Mouse (Mus musculus): ENCODE measurements at regions not wholly inside any gene's neighbourhood (a gene's known extent, or its start where the extent isn't known, plus 50 kb on each side); places are given as distances from the start of the nearest gene placed in this dataset.

DNA sequence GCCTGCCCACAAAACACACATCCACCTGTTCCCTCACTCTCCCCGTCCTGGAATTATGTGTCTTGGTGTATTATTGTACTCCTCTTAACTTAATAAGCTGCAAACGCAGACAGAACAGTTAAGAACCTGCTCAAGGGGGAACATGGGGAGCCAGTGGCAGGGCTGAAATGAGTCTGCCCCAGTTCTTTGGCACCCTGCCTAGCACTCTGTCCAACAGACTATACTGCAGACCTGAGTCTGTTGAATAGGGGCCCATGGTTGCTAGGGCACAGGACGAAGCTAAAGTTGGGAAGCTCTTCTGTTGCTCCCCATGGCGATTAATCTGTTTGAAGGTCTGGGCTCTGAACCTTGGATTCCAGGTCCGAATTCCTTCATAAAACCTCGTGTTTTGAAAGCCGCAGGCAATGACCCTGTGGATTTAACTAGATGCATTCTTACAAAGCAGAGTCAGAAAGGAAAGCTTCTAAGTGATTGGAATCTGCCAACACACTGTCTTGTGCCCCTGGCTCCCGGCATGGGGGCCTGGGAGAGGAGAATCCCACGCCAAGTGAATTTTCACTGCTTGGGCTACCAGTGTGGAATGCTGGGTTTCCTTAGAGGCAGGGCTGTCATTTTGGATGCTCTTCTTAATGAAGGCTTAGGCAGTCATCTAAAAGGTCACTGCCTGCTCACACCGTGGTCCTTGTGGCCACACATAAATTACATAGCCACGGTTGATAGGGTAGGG, 479.3 kb downstream of the Nedd1 start:
- DNase-seq (ENCODE audit: low spot score in 2 of 2), result no peak

DNA sequence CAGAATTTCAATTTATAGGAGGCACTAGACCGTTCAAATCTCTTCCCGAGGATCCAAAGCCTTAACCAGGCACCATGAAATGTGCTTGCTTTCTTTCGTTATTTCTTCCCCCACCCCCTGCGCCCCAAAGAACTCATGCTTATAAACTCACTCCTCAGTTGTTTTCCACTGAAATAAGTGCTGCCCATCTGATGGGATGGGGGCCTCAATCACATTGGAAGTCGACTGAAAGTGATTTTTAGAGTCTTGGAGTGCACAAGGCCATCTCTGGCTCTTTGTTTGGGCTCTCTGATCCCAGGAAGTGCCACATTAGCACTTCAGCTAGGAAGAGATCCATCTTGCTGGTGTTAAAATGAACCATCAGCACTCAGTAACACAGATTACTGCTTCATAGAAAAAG, 484.3 kb downstream of the Nedd1 start:
- no peak for DNase-seq (ENCODE audit: low spot score in 2 of 2)

DNA sequence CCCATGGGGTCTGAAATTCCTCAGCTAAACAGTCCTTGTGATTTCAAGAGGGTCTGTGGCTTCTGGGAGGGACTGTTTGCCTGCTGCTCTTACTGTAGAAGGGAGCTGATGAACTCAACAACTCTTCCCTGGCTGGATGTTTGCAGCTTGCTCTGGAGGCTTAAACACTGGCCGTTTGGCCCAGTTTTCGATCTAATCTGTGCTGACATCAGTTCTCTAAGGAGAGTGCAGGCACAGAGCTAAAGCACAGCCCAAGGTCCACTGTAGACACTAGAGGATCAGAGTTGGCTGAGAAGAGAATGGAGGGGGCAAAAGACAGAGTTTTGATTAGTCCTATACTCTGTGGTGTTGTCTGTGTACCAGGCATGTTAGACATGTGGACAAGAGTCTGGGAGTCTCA, 490.1 kb downstream of the Nedd1 start:
- no peak for DNase-seq (ENCODE audit: low spot score in 2 of 2)

DNA sequence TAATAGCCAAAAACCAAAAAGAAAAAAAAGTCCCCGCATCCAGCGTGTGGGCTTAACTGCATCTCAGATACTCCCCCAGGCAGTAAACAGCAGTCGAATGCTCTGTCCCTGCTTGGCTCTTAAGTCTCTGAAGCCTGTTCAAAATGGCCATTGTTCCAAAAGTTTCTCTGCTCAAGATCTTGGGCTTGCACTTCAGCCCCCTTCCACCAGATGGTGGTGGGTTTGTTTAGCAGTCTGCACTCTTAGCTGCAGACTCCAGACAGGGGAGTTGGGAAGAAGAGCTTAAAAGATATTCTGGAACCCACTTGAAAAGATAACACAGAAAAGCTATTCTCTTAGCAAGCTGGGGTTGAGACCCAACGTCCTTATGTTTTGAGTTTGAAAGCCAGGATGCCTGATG, 496.4 kb downstream of the Nedd1 start:
- no peak for DNase-seq (ENCODE audit: low spot score in 2 of 2)

DNA sequence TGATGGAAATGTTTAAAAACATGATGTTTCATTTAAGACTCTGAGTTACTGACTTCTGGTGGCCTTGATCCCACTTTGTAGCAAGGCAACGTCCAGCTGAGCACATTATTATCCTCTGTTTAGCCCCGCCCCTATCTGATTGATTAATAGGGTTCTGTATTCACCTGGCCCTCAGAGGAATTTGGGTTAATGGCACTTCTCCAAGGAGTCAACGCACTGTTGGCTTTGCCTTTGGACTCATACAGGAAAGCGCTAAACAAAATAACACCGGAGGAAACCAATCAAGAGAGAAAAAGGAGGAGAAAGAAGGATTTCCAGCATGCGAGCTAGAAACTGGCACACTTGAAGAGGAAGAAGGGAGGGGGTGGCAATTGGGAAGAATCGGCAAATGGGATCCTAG, 497.1 kb downstream of the Nedd1 start:
- no peak for DNase-seq (ENCODE audit: low spot score in 2 of 2)

DNA sequence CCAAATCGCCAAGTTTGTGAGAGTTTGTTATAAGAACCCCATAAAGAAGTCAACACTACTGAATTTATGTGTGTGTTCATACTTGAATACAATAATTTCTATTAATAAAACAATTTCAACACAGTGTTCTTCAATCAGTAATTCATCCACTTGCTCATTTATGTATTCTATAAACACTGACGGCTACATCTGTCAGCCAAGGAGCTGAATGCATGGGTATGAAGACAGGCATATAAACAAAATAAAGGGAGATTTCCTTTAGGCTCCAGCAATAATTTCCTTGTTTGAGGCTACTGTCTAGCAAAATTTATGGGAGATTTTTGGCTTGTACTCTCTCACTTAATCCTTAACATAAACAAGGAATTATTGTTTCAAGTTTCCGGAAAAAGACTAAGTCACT, 502.9 kb downstream of the Nedd1 start:
- no peak for DNase-seq (ENCODE audit: low spot score in 2 of 2)

DNA sequence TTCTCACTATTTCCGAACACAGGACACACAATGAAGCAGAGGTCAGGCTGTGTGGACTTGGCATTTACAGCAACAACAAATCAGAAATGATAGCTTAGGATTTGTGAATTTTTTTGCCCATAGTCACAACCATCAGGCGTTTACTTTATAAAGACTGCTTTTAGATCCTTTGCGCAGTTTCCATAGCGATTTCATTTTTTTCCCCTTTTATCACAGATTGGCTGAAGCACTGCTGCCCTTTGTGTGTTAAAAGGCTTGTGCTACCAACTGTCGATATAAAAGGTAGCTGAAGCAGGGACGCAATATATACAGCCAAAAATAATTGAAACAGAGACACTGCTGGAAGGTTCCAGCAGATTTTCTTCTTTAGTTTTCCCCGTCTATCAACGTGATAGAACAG, 551.4 kb downstream of the Nedd1 start:
- DNase-seq (ENCODE audit: low spot score in 2 of 2), result no peak

DNA sequence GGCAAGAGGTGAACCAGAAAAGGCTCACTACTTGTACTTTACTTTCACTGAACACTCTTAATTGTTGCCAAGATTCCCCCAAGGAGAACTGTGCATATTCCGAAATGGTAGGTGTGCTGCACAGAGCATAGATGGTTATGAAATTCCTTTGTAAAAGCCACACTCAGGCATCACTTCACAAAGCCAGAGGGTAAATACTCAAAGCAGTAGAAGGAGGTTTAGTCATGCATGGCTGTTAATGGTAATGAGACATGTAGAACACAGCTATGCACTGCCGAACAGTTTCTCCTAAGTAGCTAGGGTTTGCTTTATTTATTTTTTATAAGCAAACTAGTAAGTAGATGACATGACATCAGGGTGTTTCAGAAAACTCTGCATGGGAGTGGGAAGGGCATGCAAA, 556.2 kb downstream of the Nedd1 start:
- DNase-seq (ENCODE audit: low spot score in 2 of 2), result no peak

DNA sequence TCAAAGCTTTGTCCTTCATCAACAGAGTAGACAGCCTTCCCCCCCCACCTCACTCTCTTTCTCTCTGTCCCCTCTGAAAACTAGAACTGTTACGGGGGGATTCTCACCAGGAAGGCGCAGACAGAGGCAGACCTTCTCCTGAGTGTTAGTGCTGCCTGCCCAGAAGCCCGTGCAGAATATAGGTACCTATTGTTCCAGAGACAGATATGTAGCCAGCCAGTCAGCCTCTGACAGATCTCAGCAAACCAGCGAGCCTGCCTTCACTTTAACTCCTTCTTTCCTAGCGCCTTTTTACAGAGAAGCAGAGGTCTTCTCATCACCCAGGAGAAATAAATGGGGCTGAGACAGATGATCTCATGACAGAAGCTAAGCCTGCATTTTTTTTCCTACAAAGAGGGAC, 557.2 kb downstream of the Nedd1 start:
- no peak for DNase-seq (ENCODE audit: low spot score in 2 of 2)

DNA sequence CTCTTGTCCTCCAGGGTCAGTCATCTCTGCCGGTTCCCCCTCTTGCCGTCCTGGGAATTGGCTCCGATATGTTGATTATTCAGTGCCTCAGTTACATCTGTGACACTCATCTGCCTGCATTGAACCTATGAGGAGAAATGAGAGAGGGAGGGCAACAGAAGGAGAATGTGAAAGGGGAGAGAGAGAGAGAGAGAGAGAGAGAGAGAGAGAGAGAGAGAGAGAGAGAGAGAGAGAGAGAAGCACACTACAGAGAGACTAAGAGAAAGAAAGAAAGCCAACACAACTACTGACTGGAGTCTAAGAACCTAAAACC, 557.6 kb downstream of the Nedd1 start:
- no peak for DNase-seq (ENCODE audit: low spot score in 2 of 2)

DNA sequence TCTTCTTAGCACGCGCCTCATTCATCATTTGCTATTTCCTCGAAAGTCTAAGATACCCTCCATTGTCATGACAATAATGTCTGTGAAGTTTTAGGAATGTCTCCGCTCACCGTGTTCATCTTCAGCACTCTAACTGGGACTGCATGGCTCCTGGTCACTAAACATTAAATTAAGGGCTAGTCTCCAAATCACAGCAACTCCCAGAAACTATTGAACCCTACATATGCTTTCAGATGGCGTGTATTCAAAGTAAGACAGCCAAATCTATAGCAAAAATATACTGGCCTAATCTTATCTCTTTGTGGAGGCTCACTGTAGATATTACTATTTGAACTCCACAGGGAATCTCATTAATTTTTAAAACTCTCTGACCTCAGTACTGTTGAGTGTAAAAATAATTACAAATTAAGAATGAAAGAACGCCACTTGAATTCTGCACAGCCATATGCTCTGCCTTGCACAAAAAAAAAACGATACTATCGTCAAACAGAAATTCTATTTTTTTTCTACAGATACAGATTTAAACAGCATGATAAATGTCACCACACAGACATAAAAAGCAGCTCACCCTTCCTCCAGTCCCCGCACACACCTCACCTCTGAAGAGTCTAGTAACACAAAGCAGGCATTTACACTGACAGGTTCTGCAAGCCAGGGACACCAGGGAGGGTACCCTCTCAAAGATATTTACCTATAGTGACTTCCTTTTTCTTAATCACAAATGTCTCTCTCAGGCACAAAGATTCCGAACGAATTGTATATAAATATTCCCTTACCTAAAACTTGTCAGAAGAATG, 558.2 kb downstream of the Nedd1 start:
- no peak for DNase-seq (ENCODE audit: low spot score in 2 of 2)

DNA sequence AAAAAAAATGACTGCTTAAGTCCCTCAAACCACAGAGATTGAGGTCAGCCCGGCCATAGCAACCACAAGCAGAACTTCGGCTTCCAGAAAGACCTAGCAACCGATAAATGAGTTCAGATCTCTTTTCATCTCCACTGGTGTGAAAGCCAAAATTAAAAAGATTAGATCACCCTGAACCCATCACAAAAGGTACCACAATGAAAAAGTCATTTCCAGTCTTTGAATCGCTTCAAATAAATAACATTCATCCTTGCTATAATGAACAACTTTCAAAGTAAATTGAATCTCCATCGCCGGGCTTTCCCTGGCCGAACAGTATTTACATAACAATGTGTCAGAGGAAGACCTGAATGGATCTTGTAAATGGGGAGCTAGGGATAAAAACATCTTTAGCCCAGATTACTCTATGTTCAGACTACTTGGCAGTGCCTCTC, 559.1 kb downstream of the Nedd1 start:
- peak in 1 of 2 experiments; percentile 9 for DNase-seq (ENCODE audit: low spot score in 2 of 2)

DNA sequence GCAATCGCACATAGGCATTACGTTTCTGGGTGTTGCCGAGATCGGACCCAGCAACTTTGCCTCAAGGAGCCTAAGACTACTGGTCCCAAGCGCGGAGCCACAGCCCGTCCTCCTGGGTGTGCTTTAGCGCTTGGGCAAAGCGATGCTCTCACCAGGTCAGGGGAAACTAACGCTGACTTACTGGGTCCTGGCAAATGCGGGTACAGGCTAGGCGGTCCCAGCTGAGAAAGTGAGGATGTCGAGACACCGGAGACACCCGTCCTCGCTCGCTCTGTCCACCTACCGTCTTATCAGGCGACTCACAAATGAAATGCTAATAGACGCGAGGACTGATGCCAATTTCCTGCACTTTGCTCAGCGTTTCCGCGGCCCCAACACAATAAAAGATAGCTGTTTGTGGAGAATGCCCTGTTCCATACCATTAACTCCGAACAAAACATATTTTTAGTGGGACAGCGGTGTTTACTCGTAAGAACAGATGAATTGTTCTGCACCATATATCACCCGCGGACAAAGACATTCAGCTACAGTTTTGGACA, 559.7 kb downstream of the Nedd1 start:
- peak in 1 of 2 experiments; percentile 16 for DNase-seq (ENCODE audit: low spot score in 2 of 2)

DNA sequence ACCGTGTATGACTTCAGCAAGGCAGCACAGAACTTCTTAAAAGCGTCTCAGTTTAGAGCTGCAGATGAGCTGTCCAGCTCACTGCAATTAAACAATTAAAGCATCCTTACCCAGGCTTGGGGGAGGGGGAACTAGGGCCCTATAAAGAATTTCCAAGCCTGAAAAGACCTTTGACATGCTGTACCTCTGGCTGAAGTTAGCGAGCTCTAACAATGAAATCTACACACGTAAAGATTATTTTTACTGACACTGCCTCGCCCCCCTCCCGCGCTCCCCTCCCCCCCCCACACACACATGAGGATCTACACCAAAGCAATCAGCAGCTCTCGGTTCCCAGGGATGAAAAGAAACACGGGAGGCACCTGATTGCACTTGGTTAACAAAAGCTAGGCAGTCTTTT, 560.7 kb downstream of the Nedd1 start:
- no peak for DNase-seq (ENCODE audit: low spot score in 2 of 2)

DNA sequence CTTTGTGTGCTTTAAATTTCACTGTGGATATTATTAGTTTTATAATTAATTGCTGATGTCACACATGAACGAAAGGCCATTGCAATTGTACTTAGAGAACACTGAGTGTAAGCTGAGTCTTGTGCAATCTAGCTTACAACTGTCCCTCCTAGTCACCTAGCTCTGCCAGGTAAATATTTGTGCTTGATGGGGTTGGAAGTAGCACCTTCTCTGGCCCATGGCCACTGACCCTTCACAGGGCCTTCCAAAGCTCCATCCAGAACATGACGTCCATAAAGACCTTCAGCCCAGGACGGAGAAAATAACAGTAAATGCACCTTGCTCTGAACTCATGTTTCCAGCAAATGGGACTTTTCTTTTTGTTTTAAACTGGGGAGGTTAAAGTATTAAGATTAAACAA, 576.0 kb downstream of the Nedd1 start:
- DNase-seq (ENCODE audit: low spot score in 2 of 2), result no peak

DNA sequence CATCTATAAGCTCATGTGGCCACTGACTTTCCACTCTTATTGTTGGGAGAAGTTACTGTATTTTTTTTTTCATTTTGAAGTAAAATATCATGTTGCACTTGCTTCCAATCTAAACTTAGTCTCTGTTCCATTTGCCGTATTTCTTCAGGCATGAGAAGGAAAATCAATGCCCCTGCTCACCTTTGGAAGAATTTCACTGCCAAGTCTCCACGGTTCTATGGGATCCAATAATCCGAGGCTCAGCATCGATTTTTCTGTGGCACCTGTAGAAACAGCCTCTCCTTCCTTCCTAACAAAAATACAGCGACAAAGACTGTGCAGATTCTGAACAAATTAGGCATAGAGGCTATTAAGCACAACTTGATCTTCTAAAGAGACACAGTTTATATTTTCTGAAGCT, 586.7 kb downstream of the Nedd1 start:
- DNase-seq (ENCODE audit: low spot score in 2 of 2), result no peak

DNA sequence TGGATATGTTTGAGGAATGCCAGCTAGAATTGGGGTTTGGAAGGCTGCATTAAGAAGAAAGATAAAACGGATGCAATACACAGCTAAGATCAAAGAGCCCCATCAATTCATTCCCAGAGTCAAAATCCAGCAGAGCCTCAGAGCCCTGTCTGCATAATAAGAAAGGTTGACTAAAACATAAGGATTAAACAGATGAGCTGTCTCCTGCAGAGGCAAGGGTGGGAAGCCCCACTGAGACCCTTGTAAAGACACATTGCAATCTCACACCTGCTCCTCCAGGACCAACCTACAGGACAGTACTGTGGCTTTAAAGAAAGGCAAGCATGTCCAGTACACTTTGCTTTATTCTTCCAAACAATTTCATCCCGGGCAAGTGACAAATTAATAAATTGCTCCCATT, 609.4 kb downstream of the Nedd1 start:
- DNase-seq (ENCODE audit: low spot score in 2 of 2), result no peak

DNA sequence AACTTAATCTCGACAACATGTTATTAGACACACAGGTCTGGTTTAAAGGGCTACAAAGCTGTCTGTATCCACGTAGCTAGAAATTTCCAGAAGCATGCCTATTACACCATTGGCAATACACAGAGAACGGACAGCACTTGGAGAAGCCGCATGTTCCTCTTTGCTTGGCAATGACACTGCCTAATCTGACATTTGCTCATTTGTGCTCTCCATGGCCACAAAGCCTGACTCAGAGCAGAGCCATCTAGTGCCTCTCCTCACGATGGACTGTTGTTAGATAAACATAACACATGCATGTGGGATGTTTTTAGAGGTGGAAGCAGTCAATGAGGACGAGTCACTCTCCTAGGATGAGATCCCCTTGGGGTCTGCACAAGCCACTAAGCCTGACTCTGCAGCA, 615.9 kb downstream of the Nedd1 start:
- DNase-seq (ENCODE audit: low spot score in 2 of 2), result no peak

DNA sequence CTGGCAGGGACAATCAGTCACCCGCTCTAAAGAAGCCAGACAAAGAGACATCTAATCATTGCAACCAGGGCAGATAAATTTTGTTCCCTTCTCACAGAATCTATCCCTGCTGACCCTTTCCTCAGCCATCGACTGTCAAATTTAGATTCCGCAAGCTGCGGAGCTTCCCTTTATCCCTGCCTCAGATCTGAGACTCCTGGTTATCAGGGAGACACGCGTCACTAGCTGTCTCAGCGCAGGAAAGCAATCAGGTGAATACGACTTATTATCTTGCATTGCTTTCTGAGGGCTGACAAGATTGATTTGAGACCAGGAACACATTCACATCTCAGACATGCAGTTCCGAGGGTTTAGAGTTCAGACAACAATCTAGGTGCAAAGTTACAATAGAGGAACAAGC, 618.3 kb downstream of the Nedd1 start:
- no peak for DNase-seq (ENCODE audit: low spot score in 2 of 2)

DNA sequence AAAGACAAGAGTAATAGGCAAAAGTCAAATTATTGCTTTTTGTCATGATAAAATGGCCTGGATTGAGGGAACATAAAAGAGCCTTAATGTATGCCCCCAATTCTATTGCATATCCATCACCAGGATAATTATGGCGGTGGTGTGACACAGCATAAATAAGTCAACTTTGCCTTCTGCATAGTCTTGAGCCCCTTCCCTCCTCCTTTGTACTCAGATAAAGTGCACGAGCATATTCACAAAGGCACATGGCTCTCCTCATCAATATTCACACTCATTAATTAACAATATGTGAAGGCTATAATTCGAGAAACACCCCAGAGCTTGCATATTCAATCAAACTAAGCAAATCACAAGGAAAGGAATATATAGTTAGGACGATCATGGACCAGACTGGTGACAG, 619.5 kb downstream of the Nedd1 start:
- DNase-seq (ENCODE audit: low spot score in 2 of 2), result no peak

DNA sequence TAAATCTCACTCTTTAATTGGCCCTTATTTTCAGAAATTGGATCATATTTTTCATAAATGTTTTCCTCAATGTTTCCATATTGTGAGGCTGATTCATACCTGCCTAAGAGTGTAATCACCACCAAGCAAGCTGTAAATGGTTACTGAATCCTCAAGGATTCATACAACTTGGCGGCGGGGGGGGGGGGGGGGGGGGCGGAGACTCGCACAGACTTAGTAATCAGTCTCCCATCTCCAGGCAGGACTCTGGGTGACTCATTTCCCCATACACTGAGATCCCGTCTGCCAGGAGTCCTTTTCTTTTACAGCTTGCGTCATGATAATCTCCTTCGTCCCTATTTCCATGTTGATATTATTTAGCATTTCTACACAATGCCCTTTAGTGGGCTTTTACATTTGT, 624.7 kb downstream of the Nedd1 start:
- no peak for DNase-seq (ENCODE audit: low spot score in 2 of 2)

DNA sequence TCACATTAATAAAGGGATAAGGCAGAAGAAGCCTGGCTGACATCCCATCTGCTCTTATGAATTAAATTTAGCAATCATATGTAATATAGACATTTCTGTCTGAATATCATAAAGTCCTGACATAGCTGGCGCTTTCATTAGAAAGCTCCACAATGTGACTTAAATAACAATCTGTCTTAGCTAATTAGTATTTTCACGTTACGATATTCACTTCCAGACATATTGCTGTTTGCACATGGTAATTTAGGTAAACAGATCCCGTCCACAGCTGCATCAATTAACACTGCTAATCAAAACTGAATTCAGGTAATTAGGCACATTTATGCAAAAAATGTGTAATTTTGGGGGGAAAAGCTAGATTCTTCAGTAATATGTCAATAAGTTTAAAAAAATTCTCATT, 625.1 kb downstream of the Nedd1 start:
- DNase-seq (ENCODE audit: low spot score in 2 of 2), result no peak

Measured in layer of hippocampus, adult 18-20 months (tissue).